Mouse (Mus musculus) lung, embryonic 14.5 days (tissue): ENCODE measurements around the gene Elk4. TPM values are rescaled to one million over a fixed set of nuclear protein-coding genes. Genes with fewer than 3 reads are reported as not detected.

Source experiments
- ATAC-seq: fragments of 200-750 bp; cut with Nextera tagmentation; 2 replicates; pipeline ENCODE4 v1.8.0; 2017; ENCODE audit warnings: mild to moderate bottlenecking, moderate TSS enrichment, moderate library complexity; ENCODE audit not compliant: insufficient read depth
- DNase-seq: peaks from one replicate; pipeline ENCODE4 v3.0.0-alpha.2; 2015
- H3K27ac ChIP-seq: fragments of 300-500 bp; sonication (generic); 2 replicates; pipeline ENCODE4 v1.5.1; 2014; ENCODE audit warnings: low read depth, mild to moderate bottlenecking, moderate library complexity
- H3K27me3 ChIP-seq: fragments of 300-500 bp; sonication (generic); 2 replicates; pipeline ENCODE4 v1.6.1; 2014; ENCODE audit warnings: low read length, control low read depth; ENCODE audit not compliant: insufficient read depth
- H3K36me3 ChIP-seq: fragments of 300-500 bp; sonication (generic); 2 replicates; pipeline ENCODE4 v1.6.1; 2014; ENCODE audit warnings: control low read depth; ENCODE audit not compliant: insufficient read depth
- H3K4me1 ChIP-seq: fragments of 300-500 bp; sonication (generic); 2 replicates; pipeline ENCODE4 v1.6.1; 2014; ENCODE audit warnings: antibody characterized with exemption, control low read depth; ENCODE audit not compliant: insufficient read depth
- H3K4me2 ChIP-seq: fragments of 300-500 bp; sonication (generic); 2 replicates; pipeline ENCODE4 v1.6.1; 2014; ENCODE audit warnings: mild to moderate bottlenecking
- H3K4me3 ChIP-seq: fragments of 300-500 bp; sonication (generic); 2 replicates; pipeline ENCODE4 v1.5.1; 2014; ENCODE audit warnings: low read depth, low read length
- H3K9ac ChIP-seq: fragments of 300-500 bp; sonication (generic); 2 replicates; pipeline ENCODE4 v1.6.1; 2014
- H3K9me3 ChIP-seq: fragments of 300-500 bp; sonication (generic); 2 replicates; pipeline ENCODE4 v1.6.1; 2016; ENCODE audit warnings: low read depth, low read length, control low read depth
- CTCF ChIP-seq: IDR thresholded peaks from 2 replicates; pipeline ENCODE4 v1.5.1; 2016; ENCODE audit warnings: antibody characterized with exemption, low read depth
- WGBS: fragments of 180-500 bp; shearing (Covaris S2); extraction: QIAGEN DNeasy Blood & Tissue Kit; methylation state at CpG from one replicate; pipeline ENCODE4 v1.1.7; 2014; 5-methylcytosine and 5-hydroxymethylcytosine counted together
- polyA plus RNA-seq: library from polyadenylated mRNA; unstranded; fragments of >200 nt; fragmentation: Nextera tagmentation; extraction: Ambion mirVana; gene quantifications from 2 replicates; pipeline ENCODE4 v1.2.1, GENCODE M21; 2014

Gene Elk4
- polyA plus RNA-seq, 1 experiment from 2014 or later, result 41.3 TPM

- DNase-seq, result no peak
- Histone ChIP-seq H3K36me3 (no peaks in the 10 kb centered on the region), H3K27ac (no peak overlapping the region), H3K9me3 (no peaks in the 10 kb centered on the region), H3K4me2 (no peak overlapping the region), H3K4me3 (no peak overlapping the region), H3K4me1 (no peaks in the 10 kb centered on the region), H3K9ac (no peak overlapping the region), H3K27me3 (no peaks in the 10 kb centered on the region)
- no peak for TF ChIP-seq CTCF
- 82% methylated on average over 3 of the region's 3 CpGs for WGBS
- ATAC-seq, result no peak
Measured at GRCm38 (mm10) chr1:132054387-132054786, 47.0 kb downstream of the Elk4 start.

GRCm38 (mm10) chr1:132055054-132055664 is 47.8 kb downstream of the Elk4 start:
- no peak for DNase-seq

GRCm38 (mm10) chr1:132058558-132058957 is 51.2 kb downstream of the Elk4 start:
- TF ChIP-seq CTCF, result no peak
- H3K4me3 ChIP-seq, result no peak overlapping the region
- 90% methylated on average over 5 of the region's 5 CpGs for WGBS
- no peaks in the 10 kb centered on the region for H3K27me3 ChIP-seq
- H3K4me1 ChIP-seq, result no peaks in the 10 kb centered on the region
- no peaks in the 10 kb centered on the region for H3K9me3 ChIP-seq
- H3K4me2 ChIP-seq, result no peak overlapping the region
- DNase-seq (no peak), ATAC-seq (no peak)
- no peak overlapping the region for H3K9ac ChIP-seq
- no peaks in the 10 kb centered on the region for H3K36me3 ChIP-seq
- H3K27ac ChIP-seq, result no peak overlapping the region

More at GRCm38 (mm10) chr1:132055054-132055664, 47.8 kb downstream of the Elk4 start:
- H3K27me3 ChIP-seq, result no peaks in the 10 kb centered on the region
- H3K4me2 ChIP-seq, result no peak overlapping the region
- H3K27ac ChIP-seq, result no peak overlapping the region
- no peaks in the 10 kb centered on the region for H3K36me3 ChIP-seq
- no peak for TF ChIP-seq CTCF
- H3K4me3 ChIP-seq, result no peak overlapping the region
- WGBS, result 73% methylated on average over 7 of the region's 7 CpGs
- H3K9ac ChIP-seq, result no peak overlapping the region
- no peaks in the 10 kb centered on the region for H3K9me3 ChIP-seq
- H3K4me1 ChIP-seq, result no peaks in the 10 kb centered on the region
- ATAC-seq, result no peak

- Histone ChIP-seq H3K9me3 (no peaks in the 10 kb centered on the region), H3K4me1 (no peaks in the 10 kb centered on the region), H3K36me3 (no peaks in the 10 kb centered on the region), H3K4me2 (no peak overlapping the region), H3K4me3 (no peak overlapping the region), H3K27ac (no peak overlapping the region), H3K9ac (no peak overlapping the region), H3K27me3 (0 out of 2 replicates have a peak, but pooled peaks cover 2% of the 10 kb centered on the region)
- no peak for DNase-seq
- 37% methylated on average over 7 of the region's 7 CpGs for WGBS
- ATAC-seq, result no peak
- no peak for TF ChIP-seq CTCF
Measured at GRCm38 (mm10) chr1:132060036-132060769, 52.8 kb downstream of the Elk4 start.

- TF ChIP-seq CTCF, result no peak
- H3K9me3 ChIP-seq, result no peaks in the 10 kb centered on the region
Measured at GRCm38 (mm10) chr1:132061750-132062541, 54.5 kb downstream of the Elk4 start.

GRCm38 (mm10) chr1:132063096-132063495 is 55.7 kb downstream of the Elk4 start:
- WGBS, result 73% methylated on average over 4 of the region's 4 CpGs
- no peak overlapping the region for H3K27ac ChIP-seq
- no peaks in the 10 kb centered on the region for H3K9me3 ChIP-seq
- H3K27me3 ChIP-seq, result peaks cover 25% of the 10 kb centered on the region
- DNase-seq (no peak), ATAC-seq (no peak)
- TF ChIP-seq CTCF, result no peak
- no peaks in the 10 kb centered on the region for H3K4me1 ChIP-seq
- H3K36me3 ChIP-seq, result no peaks in the 10 kb centered on the region
- H3K4me2 ChIP-seq, result no peak overlapping the region
- H3K9ac ChIP-seq, result no peak overlapping the region
- no peak overlapping the region for H3K4me3 ChIP-seq

More at GRCm38 (mm10) chr1:132061750-132062541, 54.5 kb downstream of the Elk4 start:
- Histone ChIP-seq H3K9ac (no peak overlapping the region), H3K4me3 (no peak overlapping the region), H3K4me2 (no peak overlapping the region), H3K4me1 (no peaks in the 10 kb centered on the region), H3K36me3 (no peaks in the 10 kb centered on the region), H3K27ac (no peak overlapping the region), H3K27me3 (peaks cover 15% of the 10 kb centered on the region)
- ATAC-seq (no peak), DNase-seq (no peak)
- 35% methylated on average over 6 of the region's 6 CpGs for WGBS

GRCm38 (mm10) chr1:132065001-132065400 is 57.6 kb downstream of the Elk4 start:
- no peak for ATAC-seq
- Histone ChIP-seq H3K4me3 (no peak overlapping the region), H3K4me2 (no peak overlapping the region), H3K27me3 (peaks cover 41% of the 10 kb centered on the region), H3K9ac (no peak overlapping the region), H3K9me3 (no peaks in the 10 kb centered on the region), H3K27ac (no peak overlapping the region), H3K36me3 (no peaks in the 10 kb centered on the region), H3K4me1 (no peaks in the 10 kb centered on the region)
- DNase-seq, result no peak
- 72% methylated on average over 1 of the region's 1 CpGs for WGBS
- TF ChIP-seq CTCF, result no peak
